Mouse (Mus musculus): ENCODE measurements at regions not wholly inside any gene's neighbourhood (a gene's known extent, or its start where the extent isn't known, plus 50 kb on each side); places are given as distances from the start of the nearest gene placed in this dataset.

- DNase-seq = no peak
These were observed 90.5 kb downstream of the Minar1 start for GRCm38 (mm10) chr9:89532435-89532834.

GRCm38 (mm10) chr9:89524137-89524536 lies 98.8 kb downstream of the Minar1 start:
- DNase-seq = no peak

GRCm38 (mm10) chr9:89523705-89524104 lies 99.2 kb downstream of the Minar1 start:
- DNase-seq = no peak

GRCm38 (mm10) chr9:89508407-89509101 lies 114.4 kb downstream of the Minar1 start:
- DNase-seq = no peak

GRCm38 (mm10) chr9:89502083-89502482 lies 120.8 kb downstream of the Minar1 start:
- no peak for DNase-seq

- DNase-seq = no peak
These were observed 125.6 kb downstream of the Minar1 start for GRCm38 (mm10) chr9:89497399-89497749.

- no peak for DNase-seq
These were observed 126.1 kb downstream of the Minar1 start for GRCm38 (mm10) chr9:89496729-89497398.

GRCm38 (mm10) chr9:89487601-89488000 lies 135.3 kb downstream of the Minar1 start:
- no peak for DNase-seq

- DNase-seq = no peak
These were observed 143.5 kb downstream of the Minar1 start for GRCm38 (mm10) chr9:89479406-89479805.

- peak in 1 of 2 experiments; percentile 58 for DNase-seq
These were observed 161.7 kb downstream of the Minar1 start for GRCm38 (mm10) chr9:89461190-89461589.

- DNase-seq = no peak
These were observed 166.3 kb downstream of the Minar1 start for GRCm38 (mm10) chr9:89456666-89457065.

- DNase-seq = no peak
These were observed 173.3 kb downstream of the Minar1 start for GRCm38 (mm10) chr9:89449656-89450055.
